Mouse (Mus musculus) forebrain, postnatal 0 days (tissue): ENCODE measurements around the gene Ttc12. TPM values are rescaled to one million over a fixed set of nuclear protein-coding genes. Genes with fewer than 3 reads are reported as not detected.

Experiments used
- ATAC-seq: fragments of 200-750 bp; cut with Nextera tagmentation; 2 replicates; pipeline ENCODE4 v1.8.0; 2017; ENCODE audit warnings: mild to moderate bottlenecking, moderate library complexity
- DNase-seq: peaks from one replicate; pipeline ENCODE4 v3.0.0-alpha.2; 2015
- H3K27ac ChIP-seq: fragments of 300-500 bp; sonication (generic); 2 replicates; pipeline ENCODE4 v1.5.1; 2014; ENCODE audit warnings: low read depth, mild to moderate bottlenecking, antibody characterized with exemption, low read length, moderate library complexity, mixed read lengths
- H3K27me3 ChIP-seq: fragments of 300-500 bp; sonication (generic); 2 replicates; pipeline ENCODE4 v1.6.1; 2014; ENCODE audit warnings: mild to moderate bottlenecking, low read length, mixed read lengths; ENCODE audit not compliant: insufficient read depth
- H3K36me3 ChIP-seq: fragments of 300-500 bp; sonication (generic); 2 replicates; pipeline ENCODE4 v1.6.1; 2014; ENCODE audit warnings: mild to moderate bottlenecking, moderate library complexity; ENCODE audit not compliant: insufficient read depth
- H3K4me1 ChIP-seq: fragments of 300-500 bp; sonication (generic); 2 replicates; pipeline ENCODE4 v1.6.1; 2014; ENCODE audit warnings: antibody characterized with exemption; ENCODE audit not compliant: insufficient read depth
- H3K4me2 ChIP-seq: fragments of 300-500 bp; sonication (generic); 2 replicates; pipeline ENCODE4 v1.6.1; 2014; ENCODE audit warnings: low read depth, mild to moderate bottlenecking, moderate library complexity
- H3K4me3 ChIP-seq: fragments of 300-500 bp; sonication (generic); 2 replicates; pipeline ENCODE4 v1.5.1; 2014; ENCODE audit warnings: low read depth, low read length, mixed read lengths
- H3K9ac ChIP-seq: fragments of 300-500 bp; sonication (generic); 2 replicates; pipeline ENCODE4 v1.6.1; 2014; ENCODE audit warnings: mild to moderate bottlenecking
- H3K9me3 ChIP-seq: fragments of 300-500 bp; sonication (generic); 2 replicates; pipeline ENCODE4 v1.6.1; 2016; ENCODE audit warnings: low read length
- CTCF ChIP-seq: sonication (generic); IDR thresholded peaks from 2 replicates; pipeline ENCODE4 v1.5.1; 2016; ENCODE audit warnings: antibody characterized with exemption, control low read depth, low read depth
- WGBS: fragments of 180-500 bp; shearing (Covaris S2); extraction: QIAGEN DNeasy Blood & Tissue Kit; methylation state at CpG from one replicate; pipeline ENCODE4 v1.1.7; 2014; 5-methylcytosine and 5-hydroxymethylcytosine counted together
- polyA plus RNA-seq: library from polyadenylated mRNA; unstranded; fragments of >200 nt; fragmentation: Nextera tagmentation; extraction: Ambion mirVana; gene quantifications from 2 replicates; pipeline ENCODE4 v1.2.1, GENCODE M21; 2015
- total RNA-seq: library from RNA; depleted of rRNA; stranded (reverse); fragments of >200 nt; gene quantifications from 2 replicates; pipeline ENCODE4 v1.2.3, GENCODE M21; 2014

Ttc12 gene
- total and polyA plus RNA-seq, 2 experiments from 2014 or later, result 2.5 to 3.7 TPM

GRCm38 (mm10) chr9:49493979-49494649 is 8.1 kb upstream of the Ttc12 start:
- Histone ChIP-seq H3K27ac (0 out of 2 replicates have a peak overlapping the region, but pooled peaks have one; percentile 40), H3K36me3 (no peaks in the 10 kb centered on the region), H3K9me3 (no peaks in the 10 kb centered on the region), H3K27me3 (no peaks in the 10 kb centered on the region), H3K4me1 (no peaks in the 10 kb centered on the region), H3K4me2 (no peak overlapping the region), H3K9ac (0 out of 2 replicates have a peak overlapping the region, but pooled peaks have one; percentile 22), H3K4me3 (no peak overlapping the region)
- peak; percentile 97 for TF ChIP-seq CTCF
- 2% methylated on average over 4 of the region's 4 CpGs for WGBS
- DNase-seq, result peak; percentile 92
- peak; percentile 87 for ATAC-seq

GRCm38 (mm10) chr9:49490609-49491008 is 4.6 kb upstream of the Ttc12 start:
- Histone ChIP-seq H3K9ac (no peak overlapping the region), H3K27ac (no peak overlapping the region), H3K36me3 (no peaks in the 10 kb centered on the region), H3K4me3 (no peak overlapping the region), H3K4me2 (no peak overlapping the region), H3K9me3 (no peaks in the 10 kb centered on the region), H3K4me1 (no peaks in the 10 kb centered on the region), H3K27me3 (no peaks in the 10 kb centered on the region)
- no peak for ATAC-seq
- TF ChIP-seq CTCF, result no peak
- no peak for DNase-seq
- 62% methylated on average over 4 of the region's 4 CpGs for WGBS

- Histone ChIP-seq H3K27ac (no peak overlapping the region), H3K4me3 (no peak overlapping the region), H3K9ac (no peak overlapping the region), H3K9me3 (no peaks in the 10 kb centered on the region), H3K36me3 (no peaks in the 10 kb centered on the region), H3K4me1 (no peaks in the 10 kb centered on the region), H3K4me2 (peak overlapping the region; percentile 21), H3K27me3 (no peaks in the 10 kb centered on the region)
- peak; percentile 64; the same call in 1 of the 2 replicates for ATAC-seq
- TF ChIP-seq CTCF, result peak; percentile 100
- peak; percentile 91 for DNase-seq
- WGBS, result 33% methylated on average over 16 of the region's 16 CpGs
These were observed 3.2 kb upstream of the Ttc12 start for GRCm38 (mm10) chr9:49488912-49489895.

DNA sequence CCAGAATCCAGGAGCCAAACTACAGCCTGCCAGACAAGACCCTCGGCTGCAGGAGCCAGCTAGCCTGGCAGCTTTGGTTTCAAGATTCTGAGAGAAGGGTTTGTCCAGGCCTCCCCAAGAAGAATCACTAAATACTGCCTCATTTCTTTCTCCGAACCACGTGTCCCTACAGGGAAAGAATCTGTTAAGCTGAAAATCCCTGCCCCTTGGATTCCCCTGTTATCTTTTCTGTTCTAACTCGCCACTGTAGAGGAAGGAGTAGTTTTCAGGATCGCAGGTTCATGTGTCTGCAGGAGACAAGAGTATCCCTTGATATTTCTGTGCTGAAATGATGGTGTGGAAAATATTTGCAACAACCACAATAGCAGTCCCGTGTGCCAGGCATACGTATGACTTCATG is 2.2 kb upstream of the Ttc12 start:
- Histone ChIP-seq H3K4me3 (no peak overlapping the region), H3K27me3 (no peaks in the 10 kb centered on the region), H3K9me3 (no peaks in the 10 kb centered on the region), H3K4me2 (no peak overlapping the region), H3K9ac (no peak overlapping the region), H3K36me3 (no peaks in the 10 kb centered on the region), H3K27ac (no peak overlapping the region), H3K4me1 (no peaks in the 10 kb centered on the region)
- ATAC-seq, result no peak
- WGBS, result 75% methylated on average over 7 of the region's 7 CpGs
- no peak for DNase-seq
- TF ChIP-seq CTCF, result no peak

DNA sequence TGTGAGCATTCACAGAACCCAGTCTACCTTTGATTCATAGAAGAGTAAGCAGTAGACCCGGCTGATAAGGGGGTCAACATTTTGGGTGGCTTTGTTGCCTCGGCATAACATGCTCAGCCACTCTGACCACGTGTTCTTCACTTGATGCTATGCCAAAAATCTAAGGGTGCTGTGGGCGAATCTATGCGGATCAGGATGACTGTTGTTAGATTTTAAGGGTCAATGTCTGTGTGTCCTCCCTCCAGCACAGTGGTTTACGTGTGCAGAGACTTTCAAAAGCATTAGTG is 1.6 kb upstream of the Ttc12 start:
- WGBS, result 84% methylated on average over 6 of the region's 6 CpGs
- H3K9me3 ChIP-seq, result no peaks in the 10 kb centered on the region
- TF ChIP-seq CTCF, result no peak
- DNase-seq (no peak), ATAC-seq (no peak)
- H3K9ac ChIP-seq, result no peak overlapping the region
- no peak overlapping the region for H3K4me2 ChIP-seq
- no peaks in the 10 kb centered on the region for H3K27me3 ChIP-seq
- no peak overlapping the region for H3K4me3 ChIP-seq
- no peaks in the 10 kb centered on the region for H3K36me3 ChIP-seq
- no peaks in the 10 kb centered on the region for H3K4me1 ChIP-seq
- no peak overlapping the region for H3K27ac ChIP-seq

DNA sequence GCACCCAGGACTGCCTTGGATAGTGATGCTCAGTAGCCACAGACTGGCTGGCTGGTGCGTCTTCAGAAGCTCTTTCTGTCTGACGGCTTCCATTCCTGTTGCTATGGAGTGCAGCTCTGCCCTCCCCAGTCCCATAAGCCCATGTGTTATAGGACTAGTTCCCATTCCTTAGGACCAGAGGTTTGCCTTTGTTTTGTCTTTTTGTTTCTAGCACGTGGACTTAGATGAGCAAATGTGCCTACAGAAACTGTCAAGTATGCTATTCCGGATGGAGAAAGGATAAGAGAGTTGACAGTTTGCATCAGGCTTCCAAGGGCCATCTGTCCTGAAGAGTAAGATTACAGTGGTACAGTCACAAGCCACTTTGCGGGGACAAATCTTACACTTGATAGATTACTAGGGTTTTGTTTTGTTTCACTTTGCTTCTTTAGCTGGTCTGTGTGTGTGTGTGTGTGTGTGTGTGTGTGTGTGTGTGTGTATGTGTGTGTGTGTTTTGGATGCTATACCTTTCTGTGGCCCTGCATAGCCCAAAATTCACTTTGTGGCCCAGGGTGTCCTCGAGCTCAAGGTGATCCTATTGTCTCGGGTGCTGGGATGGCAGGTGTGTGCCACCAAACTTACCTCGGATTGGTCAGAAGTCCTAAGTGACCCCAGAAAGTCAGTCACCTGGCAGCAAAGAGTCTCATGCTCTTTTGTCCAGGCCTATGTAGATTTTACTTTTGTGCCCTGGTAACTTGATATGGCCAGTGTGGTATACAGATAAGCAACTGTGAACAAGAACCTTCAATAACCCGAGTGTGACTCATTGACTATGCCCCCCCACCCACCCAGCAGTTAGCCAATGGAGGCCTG is 1.0 kb upstream of the Ttc12 start:
- H3K9me3 ChIP-seq, result no peaks in the 10 kb centered on the region
- H3K27me3 ChIP-seq, result no peaks in the 10 kb centered on the region
- DNase-seq, result peak; percentile 30
- no peak overlapping the region for H3K9ac ChIP-seq
- no peak for ATAC-seq
- no peaks in the 10 kb centered on the region for H3K36me3 ChIP-seq
- TF ChIP-seq CTCF, result no peak
- no peak overlapping the region for H3K4me2 ChIP-seq
- no peaks in the 10 kb centered on the region for H3K4me1 ChIP-seq
- no peak overlapping the region for H3K4me3 ChIP-seq
- 69% methylated on average over 9 of the region's 9 CpGs for WGBS
- H3K27ac ChIP-seq, result no peak overlapping the region
